Mouse (Mus musculus): ENCODE measurements around the gene Sh3rf3. TPM values are rescaled to one million over a fixed set of nuclear protein-coding genes. Genes with fewer than 3 reads are reported as not detected.

Gene Sh3rf3
- polyA plus RNA-seq, 1 experiment from 2014 or later, result 1.9 TPM

DNA sequence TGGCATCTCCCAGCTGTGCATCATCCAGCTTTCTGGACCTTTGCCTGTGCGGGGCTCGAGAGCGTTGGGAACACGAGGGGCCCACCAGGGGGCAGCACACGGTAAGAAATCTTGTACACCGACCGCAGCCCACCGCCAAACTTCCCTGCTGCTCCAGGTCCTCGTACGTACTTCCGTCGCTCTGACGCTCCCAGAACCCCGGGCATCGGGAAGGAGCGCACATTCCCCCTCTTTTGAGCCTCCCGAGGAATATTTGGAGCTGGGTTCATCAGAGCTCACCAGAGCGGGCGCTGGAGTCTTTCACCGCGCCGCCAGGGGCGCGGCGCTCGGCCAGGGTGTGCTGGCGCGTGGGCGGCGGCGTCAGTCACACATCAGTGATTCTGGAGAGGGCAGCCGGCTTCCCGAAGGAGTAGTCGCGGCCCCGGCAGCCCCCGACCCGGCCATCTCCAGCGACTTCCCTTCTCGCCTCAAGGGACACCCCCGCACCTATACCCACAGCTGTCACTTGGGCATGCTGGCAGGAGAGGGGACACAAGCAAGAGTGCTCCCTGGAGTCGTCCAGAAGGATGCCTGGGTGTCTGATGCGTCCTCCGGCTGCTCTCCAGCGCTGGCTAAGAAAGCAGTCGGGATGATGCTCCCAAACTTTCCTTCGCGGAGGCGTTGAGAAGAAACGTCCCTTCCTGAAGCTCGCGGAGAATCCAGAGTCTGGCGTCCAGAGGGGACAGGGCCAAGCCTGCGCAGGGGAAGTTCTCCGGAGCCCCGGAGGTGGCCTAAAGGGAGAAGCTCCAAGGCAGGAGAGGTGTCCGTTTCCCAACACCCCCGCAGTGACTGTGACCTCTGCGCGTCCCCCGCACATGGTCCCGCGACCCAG is 714 bp upstream of the Sh3rf3 start:
- H3K27ac ChIP-seq (ENCODE audit: low read depth, low read length), result no peak overlapping the region
- H3K36me3 ChIP-seq (ENCODE audit: control insufficient read depth, insufficient read depth, low read length), result no peaks in the 10 kb centered on the region
- H3K4me3 ChIP-seq (ENCODE audit: low read length), result peak overlapping the region; percentile 64
- peak overlapping the region; percentile 68 for H3K9ac ChIP-seq (ENCODE audit: low read depth, low read length)
- peak; percentile 81 for ATAC-seq (ENCODE audit: low FRiP score, low TSS enrichment)
- 0% methylated on average over 63 of the region's 63 CpGs for WGBS
- 0 out of 2 replicates have a peak, but pooled peaks cover 6% of the 10 kb centered on the region for H3K4me1 ChIP-seq (ENCODE audit: control insufficient read depth, insufficient read depth, low read length)
- H3K9me3 ChIP-seq (ENCODE audit: control insufficient read depth, low read length), result no peaks in the 10 kb centered on the region
- H3K4me2 ChIP-seq (replicated peaks; ENCODE audit: low read depth, low read length), result peak overlapping the region; percentile 99
- peaks cover 15% of the 10 kb centered on the region for H3K27me3 ChIP-seq (ENCODE audit: control insufficient read depth, insufficient read depth, low read length)

GRCm38 (mm10) chr10:58813801-58814191 is 637 bp downstream of the Sh3rf3 start:
- H3K4me1 ChIP-seq (ENCODE audit: control insufficient read depth, insufficient read depth, low read length), result 0 out of 2 replicates have a peak, but pooled peaks cover 6% of the 10 kb centered on the region
- ATAC-seq (ENCODE audit: low FRiP score, low TSS enrichment), result no peak
- no peak overlapping the region for H3K27ac ChIP-seq (ENCODE audit: low read depth, low read length)
- H3K27me3 ChIP-seq (ENCODE audit: control insufficient read depth, insufficient read depth, low read length), result peaks cover 15% of the 10 kb centered on the region
- H3K9me3 ChIP-seq (ENCODE audit: control insufficient read depth, low read length), result no peaks in the 10 kb centered on the region
- peak overlapping the region; percentile 68; the same call in 1 of the 2 replicates for H3K9ac ChIP-seq (ENCODE audit: low read depth, low read length)
- H3K4me2 ChIP-seq (replicated peaks; ENCODE audit: low read depth, low read length), result peak overlapping the region; percentile 99
- peak overlapping the region; percentile 64 for H3K4me3 ChIP-seq (ENCODE audit: low read length)
- WGBS, result under 1% methylated on average over 35 of the region's 35 CpGs
- no peaks in the 10 kb centered on the region for H3K36me3 ChIP-seq (ENCODE audit: control insufficient read depth, insufficient read depth, low read length)

DNA sequence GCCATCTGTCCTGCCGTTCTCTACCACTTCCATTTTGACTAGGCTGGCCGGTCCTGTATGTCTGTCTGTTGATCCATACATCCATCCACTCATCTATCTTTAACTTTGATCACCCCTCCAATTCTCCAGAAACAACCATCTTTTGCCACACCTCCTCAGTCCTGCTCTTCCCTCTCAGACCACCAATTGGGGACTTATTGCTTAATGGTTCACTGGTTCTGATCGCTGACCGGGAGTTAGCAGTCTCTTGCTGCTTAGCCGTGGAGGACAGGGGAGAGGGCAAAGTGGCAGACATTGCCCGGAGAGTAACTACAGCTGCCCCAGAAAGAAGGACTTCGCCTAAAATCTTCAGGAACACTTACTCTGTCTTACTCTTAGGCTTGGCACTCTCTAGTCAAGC is 1.3 kb downstream of the Sh3rf3 start:
- peaks cover 15% of the 10 kb centered on the region for H3K27me3 ChIP-seq (ENCODE audit: control insufficient read depth, insufficient read depth, low read length)
- H3K4me2 ChIP-seq (replicated peaks; ENCODE audit: low read depth, low read length), result peak overlapping the region; percentile 99
- no peaks in the 10 kb centered on the region for H3K36me3 ChIP-seq (ENCODE audit: control insufficient read depth, insufficient read depth, low read length)
- no peak for ATAC-seq (ENCODE audit: low FRiP score, low TSS enrichment)
- no peaks in the 10 kb centered on the region for H3K9me3 ChIP-seq (ENCODE audit: control insufficient read depth, low read length)
- no peak overlapping the region for H3K27ac ChIP-seq (ENCODE audit: low read depth, low read length)
- H3K4me1 ChIP-seq (ENCODE audit: control insufficient read depth, insufficient read depth, low read length), result 0 out of 2 replicates have a peak, but pooled peaks cover 6% of the 10 kb centered on the region
- H3K4me3 ChIP-seq (ENCODE audit: low read length), result peak overlapping the region; percentile 64
- WGBS, result 21% methylated on average over 7 of the region's 7 CpGs
- H3K9ac ChIP-seq (ENCODE audit: low read depth, low read length), result no peak overlapping the region

GRCm38 (mm10) chr10:58824016-58824568 is 10.9 kb downstream of the Sh3rf3 start:
- Histone ChIP-seq H3K4me3 (ENCODE audit: low read length) (no peak overlapping the region), H3K27me3 (ENCODE audit: control insufficient read depth, insufficient read depth, low read length) (no peaks in the 10 kb centered on the region), H3K36me3 (ENCODE audit: control insufficient read depth, insufficient read depth, low read length) (no peaks in the 10 kb centered on the region), H3K9me3 (ENCODE audit: control insufficient read depth, low read length) (no peaks in the 10 kb centered on the region), H3K27ac (ENCODE audit: low read depth, low read length) (no peak overlapping the region), H3K9ac (ENCODE audit: low read depth, low read length) (no peak overlapping the region), H3K4me1 (ENCODE audit: control insufficient read depth, insufficient read depth, low read length) (no peaks in the 10 kb centered on the region), H3K4me2 (replicated peaks; ENCODE audit: low read depth, low read length) (no peak overlapping the region)
- ATAC-seq (ENCODE audit: low FRiP score, low TSS enrichment), result no peak
- 72% methylated on average over 7 of the region's 7 CpGs for WGBS

GRCm38 (mm10) chr10:58829251-58830111 is 16.3 kb downstream of the Sh3rf3 start:
- H3K27ac ChIP-seq (ENCODE audit: low read depth, low read length), result no peak overlapping the region
- no peak overlapping the region for H3K9ac ChIP-seq (ENCODE audit: low read depth, low read length)
- no peak overlapping the region for H3K4me2 ChIP-seq (replicated peaks; ENCODE audit: low read depth, low read length)
- H3K9me3 ChIP-seq (ENCODE audit: control insufficient read depth, low read length), result no peaks in the 10 kb centered on the region
- H3K27me3 ChIP-seq (ENCODE audit: control insufficient read depth, insufficient read depth, low read length), result no peaks in the 10 kb centered on the region
- H3K4me3 ChIP-seq (ENCODE audit: low read length), result no peak overlapping the region
- no peak for ATAC-seq (ENCODE audit: low FRiP score, low TSS enrichment)
- WGBS, result 86% methylated on average over 11 of the region's 11 CpGs
- H3K36me3 ChIP-seq (ENCODE audit: control insufficient read depth, insufficient read depth, low read length), result no peaks in the 10 kb centered on the region
- H3K4me1 ChIP-seq (ENCODE audit: control insufficient read depth, insufficient read depth, low read length), result no peaks in the 10 kb centered on the region

DNA sequence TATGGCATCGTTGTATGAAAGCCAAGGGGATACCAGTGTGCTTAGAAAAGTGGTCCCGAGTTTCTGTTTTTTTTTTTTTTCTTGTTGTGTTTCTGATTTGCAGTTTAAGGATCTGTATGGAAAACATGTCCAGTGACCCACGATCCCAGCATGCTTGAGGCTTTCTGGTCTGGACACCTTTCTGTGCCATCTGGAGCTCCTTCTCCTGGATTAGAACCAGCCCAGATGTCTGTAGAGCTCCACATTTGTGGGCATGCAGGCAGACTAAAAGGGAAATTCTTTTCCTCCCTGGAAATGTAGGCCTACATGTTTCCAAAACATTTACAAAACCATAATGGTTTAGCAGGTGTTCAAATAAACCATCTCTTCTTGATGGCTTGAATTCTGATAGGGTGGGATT is 20.0 kb downstream of the Sh3rf3 start:
- 79% methylated on average over 3 of the region's 3 CpGs for WGBS
- no peak overlapping the region for H3K4me2 ChIP-seq (replicated peaks; ENCODE audit: low read depth, low read length)
- ATAC-seq (ENCODE audit: low FRiP score, low TSS enrichment), result no peak

DNA sequence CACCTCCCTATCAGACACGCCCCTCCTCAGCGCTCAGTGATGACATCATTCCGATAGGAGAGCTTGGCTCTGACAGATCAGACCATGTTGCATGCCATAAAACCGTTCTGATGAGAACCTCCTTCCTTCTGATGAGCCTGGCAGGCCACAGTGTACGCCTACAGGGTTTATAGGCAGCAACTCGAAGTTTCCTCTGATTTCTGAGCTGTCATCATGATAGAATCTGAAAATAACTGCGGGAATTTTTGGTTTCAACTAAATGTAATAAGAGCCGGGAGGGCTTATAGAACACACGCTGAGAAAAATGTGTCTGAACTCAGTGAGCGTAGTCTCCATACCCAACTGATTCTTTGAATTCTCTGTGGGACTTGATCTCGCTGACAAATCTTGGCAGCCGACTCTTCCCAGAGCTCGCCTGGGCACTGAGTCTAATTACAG is 20.6 kb downstream of the Sh3rf3 start:
- no peaks in the 10 kb centered on the region for H3K9me3 ChIP-seq (ENCODE audit: control insufficient read depth, low read length)
- H3K36me3 ChIP-seq (ENCODE audit: control insufficient read depth, insufficient read depth, low read length), result no peaks in the 10 kb centered on the region
- H3K4me2 ChIP-seq (replicated peaks; ENCODE audit: low read depth, low read length), result no peak overlapping the region
- no peak for ATAC-seq (ENCODE audit: low FRiP score, low TSS enrichment)
- WGBS, result 81% methylated on average over 13 of the region's 13 CpGs
- H3K27ac ChIP-seq (ENCODE audit: low read depth, low read length), result no peak overlapping the region
- no peak overlapping the region for H3K4me3 ChIP-seq (ENCODE audit: low read length)
- H3K9ac ChIP-seq (ENCODE audit: low read depth, low read length), result no peak overlapping the region
- no peaks in the 10 kb centered on the region for H3K27me3 ChIP-seq (ENCODE audit: control insufficient read depth, insufficient read depth, low read length)
- H3K4me1 ChIP-seq (ENCODE audit: control insufficient read depth, insufficient read depth, low read length), result no peaks in the 10 kb centered on the region

More for the DNA sequence above, 20.0 kb downstream of the Sh3rf3 start:
- Histone ChIP-seq H3K9me3 (ENCODE audit: control insufficient read depth, low read length) (no peaks in the 10 kb centered on the region), H3K4me1 (ENCODE audit: control insufficient read depth, insufficient read depth, low read length) (no peaks in the 10 kb centered on the region), H3K36me3 (ENCODE audit: control insufficient read depth, insufficient read depth, low read length) (no peaks in the 10 kb centered on the region), H3K9ac (ENCODE audit: low read depth, low read length) (no peak overlapping the region), H3K27ac (ENCODE audit: low read depth, low read length) (no peak overlapping the region), H3K4me3 (ENCODE audit: low read length) (no peak overlapping the region), H3K27me3 (ENCODE audit: control insufficient read depth, insufficient read depth, low read length) (no peaks in the 10 kb centered on the region)

- Histone ChIP-seq H3K36me3 (ENCODE audit: control insufficient read depth, insufficient read depth, low read length) (no peaks in the 10 kb centered on the region), H3K9me3 (ENCODE audit: control insufficient read depth, low read length) (no peaks in the 10 kb centered on the region), H3K27me3 (ENCODE audit: control insufficient read depth, insufficient read depth, low read length) (no peaks in the 10 kb centered on the region), H3K4me2 (replicated peaks; ENCODE audit: low read depth, low read length) (no peak overlapping the region), H3K4me3 (ENCODE audit: low read length) (no peak overlapping the region), H3K27ac (ENCODE audit: low read depth, low read length) (no peak overlapping the region), H3K9ac (ENCODE audit: low read depth, low read length) (no peak overlapping the region), H3K4me1 (ENCODE audit: control insufficient read depth, insufficient read depth, low read length) (no peaks in the 10 kb centered on the region)
- ATAC-seq (ENCODE audit: low FRiP score, low TSS enrichment), result no peak
- 86% methylated on average over 3 of the region's 3 CpGs for whole genome bisulfite sequencing
These were observed 23.2 kb downstream of the Sh3rf3 start for GRCm38 (mm10) chr10:58836391-58836790.

Data from kidney, embryonic 14.5 days (tissue).